Mouse (Mus musculus) mesoderm, embryonic 11.5 days (tissue): ENCODE measurements around the gene Gm48551.
A peak's percentile ranks its signal among the peaks of the same experiment; 100 is the strongest.

Experiments
- DNase-seq: peaks from one replicate; pipeline ENCODE4 v3.0.0-alpha.2; 2012; ENCODE audit warnings: low read depth, low spot score

Gm48551 gene

DNA sequence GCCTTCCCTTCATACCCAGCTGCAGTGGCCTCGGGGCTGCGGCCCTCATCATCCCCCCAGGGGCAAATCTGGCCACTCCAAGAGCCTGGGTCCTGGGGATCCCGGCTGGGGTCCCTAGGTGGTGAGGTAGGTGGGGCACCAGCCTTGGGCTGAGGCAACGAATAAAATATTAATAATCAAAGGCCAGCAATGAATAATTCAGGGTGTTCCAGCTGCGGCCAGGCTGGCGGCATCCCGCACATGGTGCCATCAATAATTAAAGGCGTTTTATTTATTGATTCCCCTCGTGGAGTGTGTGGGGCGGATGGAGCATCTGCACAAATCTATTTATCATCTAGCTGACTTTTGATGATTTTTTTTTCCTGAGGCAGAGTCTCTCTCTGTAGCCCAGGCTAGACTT lies 19.2 kb downstream of the Gm48551 start:
- DNase-seq, result no peak

- DNase-seq, result no peak
Observed at GRCm38 (mm10) chr10:81404082-81404481, 19.8 kb downstream of the Gm48551 start.

DNA sequence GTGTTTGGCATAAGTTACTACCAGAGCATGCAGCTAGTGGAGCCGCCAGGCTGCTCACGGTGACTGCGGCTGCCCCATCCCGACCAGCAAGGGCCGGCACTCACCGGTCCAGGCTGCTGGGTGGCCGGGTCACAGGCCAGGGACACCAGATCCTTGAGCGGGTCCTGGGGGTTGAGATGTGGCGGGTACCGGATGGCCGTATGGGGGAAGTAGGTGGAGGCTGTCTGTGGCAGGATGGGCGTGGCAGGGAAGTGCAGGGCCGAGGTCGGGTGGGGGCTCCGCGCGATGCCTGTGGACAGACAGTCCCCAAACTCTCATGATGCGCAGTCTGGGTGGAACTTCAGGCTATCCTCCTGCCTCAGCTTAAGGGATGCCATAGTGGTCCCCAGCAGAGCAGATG lies 20.5 kb downstream of the Gm48551 start:
- no peak for DNase-seq

- DNase-seq, result no peak
Observed at GRCm38 (mm10) chr10:81405588-81406201, 21.4 kb downstream of the Gm48551 start.

- DNase-seq, result no peak
Observed at GRCm38 (mm10) chr10:81406504-81407440, 22.5 kb downstream of the Gm48551 start.

- peak; percentile 81 for DNase-seq
Observed at GRCm38 (mm10) chr10:81407539-81408423, 23.5 kb downstream of the Gm48551 start.

- no peak for DNase-seq
Observed at GRCm38 (mm10) chr10:81408424-81408729, 24.1 kb downstream of the Gm48551 start.

DNA sequence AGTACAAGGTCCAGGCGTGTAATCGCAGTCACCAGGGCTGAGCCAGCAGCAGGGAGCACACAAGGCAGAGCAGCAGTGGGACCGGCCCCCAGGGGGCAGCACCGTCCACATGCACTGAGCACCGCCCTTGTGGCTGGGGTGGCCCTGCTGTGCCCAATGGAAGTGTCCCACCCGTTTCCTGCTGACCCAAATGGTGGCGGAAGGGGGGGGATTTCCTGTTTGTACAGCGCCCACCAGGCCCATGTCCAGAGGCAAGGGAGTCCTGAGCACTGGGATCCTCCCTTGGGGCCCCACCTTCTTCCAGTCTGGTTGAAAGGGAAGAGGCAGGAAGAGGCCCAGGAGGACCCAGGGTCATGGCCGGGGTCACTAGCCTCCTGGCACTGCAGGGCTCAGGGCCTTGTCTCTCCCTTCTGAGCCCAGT lies 24.6 kb downstream of the Gm48551 start:
- peak; percentile 79 for DNase-seq

GRCm38 (mm10) chr10:81409330-81409729 lies 25.1 kb downstream of the Gm48551 start:
- no peak for DNase-seq

DNA sequence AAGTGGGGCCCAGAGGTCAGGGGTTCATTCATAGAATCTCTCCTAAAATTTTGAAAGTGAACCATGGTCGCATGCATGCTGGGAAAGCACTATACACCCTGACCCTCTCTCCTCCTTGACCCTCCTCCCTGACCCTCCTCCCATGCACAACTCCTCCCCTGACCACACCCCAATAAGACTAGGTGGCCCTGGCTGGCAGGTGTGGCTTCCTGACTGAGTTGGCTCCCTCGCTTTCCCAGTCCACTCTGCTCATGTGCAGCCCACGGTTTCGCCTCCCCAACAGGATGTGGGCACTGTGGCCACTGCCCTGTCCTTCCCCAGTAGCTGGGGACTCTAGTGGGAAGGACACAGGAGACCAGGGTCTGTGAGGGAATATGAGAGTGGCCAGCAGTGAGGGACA lies 26.1 kb downstream of the Gm48551 start:
- no peak for DNase-seq

DNA sequence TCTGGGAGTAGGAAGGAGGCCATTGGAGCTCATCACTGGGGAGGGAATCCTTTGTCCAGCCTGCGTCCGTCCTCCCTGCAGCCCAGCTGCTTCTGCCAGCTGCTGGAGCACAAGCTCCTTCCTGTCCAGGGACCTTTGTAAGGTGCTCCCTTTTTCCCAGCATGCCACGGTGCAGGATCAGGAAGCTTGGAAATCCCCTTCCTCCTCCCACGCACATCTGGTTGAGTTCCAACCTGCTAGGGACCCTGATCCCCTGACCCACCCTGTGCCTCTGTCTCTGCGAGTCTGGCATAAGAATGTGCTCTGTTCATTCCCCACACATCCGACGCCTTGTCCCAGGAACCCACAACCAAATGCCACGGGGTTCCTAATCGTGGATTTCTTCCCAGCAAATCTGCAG lies 26.7 kb downstream of the Gm48551 start:
- no peak for DNase-seq

GRCm38 (mm10) chr10:81411471-81412400 lies 27.5 kb downstream of the Gm48551 start:
- no peak for DNase-seq

DNA sequence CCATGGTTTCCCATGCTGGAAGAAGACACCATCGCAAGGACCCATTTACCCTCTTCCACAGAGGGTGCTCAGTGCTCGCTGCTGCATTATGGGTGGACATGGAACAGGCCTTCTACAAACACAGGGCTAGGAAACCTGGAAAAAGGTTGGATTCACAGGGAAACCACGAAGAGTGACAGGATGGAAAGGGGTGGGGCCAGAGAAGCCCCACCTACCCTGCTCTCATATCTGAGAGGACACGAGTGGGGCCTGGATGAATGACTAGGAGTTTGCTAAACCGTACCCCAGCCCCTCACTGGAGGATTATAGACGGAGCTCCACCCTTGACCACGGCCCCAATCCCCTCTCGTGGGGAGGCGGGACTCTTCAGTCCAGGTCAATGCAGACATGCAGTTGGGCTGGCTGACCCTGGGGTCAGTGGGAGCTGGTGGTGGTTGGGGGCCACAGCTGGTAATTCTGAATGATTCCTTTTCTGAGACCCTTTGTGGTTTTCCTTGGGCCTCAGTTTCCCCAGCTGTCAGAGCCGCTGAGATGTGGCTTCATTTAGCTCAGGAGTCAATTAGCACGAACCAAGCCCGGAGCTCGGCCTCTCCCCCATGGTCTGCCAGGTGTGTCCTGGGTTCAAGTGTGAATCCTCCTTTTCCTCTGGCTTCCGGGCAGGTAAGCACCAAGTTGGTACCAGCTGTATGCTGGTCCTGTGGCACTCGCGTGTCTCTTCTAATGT lies 28.5 kb downstream of the Gm48551 start:
- DNase-seq, result no peak

DNA sequence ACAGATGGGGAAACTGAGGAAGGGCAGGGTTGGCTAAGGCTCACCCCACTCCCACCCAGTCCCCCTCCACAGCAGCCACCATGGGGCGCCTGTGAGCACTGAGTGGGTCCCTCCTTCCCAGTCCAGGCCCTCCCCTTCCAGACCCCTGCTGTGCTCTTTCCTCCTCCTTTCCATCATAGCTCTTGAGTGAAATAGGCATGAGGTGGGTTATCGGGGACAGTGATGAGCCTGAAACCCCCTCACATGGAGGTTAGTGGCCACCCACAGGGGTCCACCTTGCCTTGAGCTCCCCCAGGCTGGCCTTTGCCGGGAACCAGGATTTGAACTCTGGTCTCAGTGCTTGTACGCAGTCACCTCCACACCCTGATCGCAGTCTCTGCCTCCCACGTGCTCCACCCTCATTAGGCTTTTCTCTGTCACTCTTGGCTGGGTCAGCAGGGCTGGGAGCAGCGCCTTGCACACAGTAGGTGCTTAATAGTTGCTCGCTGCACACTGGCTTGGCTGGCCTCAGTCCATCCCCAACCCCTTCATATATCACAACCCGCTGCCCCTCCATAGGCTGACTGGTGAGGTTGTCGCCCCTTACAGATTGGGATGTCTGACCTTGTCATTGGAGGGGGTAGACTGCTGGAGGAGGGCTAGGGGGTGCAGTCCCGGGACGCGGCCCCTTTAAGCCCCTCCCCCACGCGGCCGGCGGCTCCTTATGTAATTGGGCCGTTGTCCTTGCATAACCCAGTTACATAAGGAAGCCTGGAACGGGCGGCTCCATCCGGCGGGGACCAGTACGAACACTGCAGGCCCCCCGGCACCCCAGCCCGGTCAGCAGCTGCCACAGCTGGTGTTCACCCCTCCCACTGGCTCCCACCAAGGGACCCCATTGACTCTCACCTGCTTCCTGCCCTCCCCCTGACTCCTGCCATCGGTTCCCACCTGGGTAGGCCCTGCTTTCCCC lies 29.3 kb downstream of the Gm48551 start:
- DNase-seq, result peak; percentile 66

GRCm38 (mm10) chr10:81414682-81415081 lies 30.4 kb downstream of the Gm48551 start:
- peak; percentile 75 for DNase-seq

- no peak for DNase-seq
Observed at GRCm38 (mm10) chr10:81415146-81415545, 30.9 kb downstream of the Gm48551 start.

DNA sequence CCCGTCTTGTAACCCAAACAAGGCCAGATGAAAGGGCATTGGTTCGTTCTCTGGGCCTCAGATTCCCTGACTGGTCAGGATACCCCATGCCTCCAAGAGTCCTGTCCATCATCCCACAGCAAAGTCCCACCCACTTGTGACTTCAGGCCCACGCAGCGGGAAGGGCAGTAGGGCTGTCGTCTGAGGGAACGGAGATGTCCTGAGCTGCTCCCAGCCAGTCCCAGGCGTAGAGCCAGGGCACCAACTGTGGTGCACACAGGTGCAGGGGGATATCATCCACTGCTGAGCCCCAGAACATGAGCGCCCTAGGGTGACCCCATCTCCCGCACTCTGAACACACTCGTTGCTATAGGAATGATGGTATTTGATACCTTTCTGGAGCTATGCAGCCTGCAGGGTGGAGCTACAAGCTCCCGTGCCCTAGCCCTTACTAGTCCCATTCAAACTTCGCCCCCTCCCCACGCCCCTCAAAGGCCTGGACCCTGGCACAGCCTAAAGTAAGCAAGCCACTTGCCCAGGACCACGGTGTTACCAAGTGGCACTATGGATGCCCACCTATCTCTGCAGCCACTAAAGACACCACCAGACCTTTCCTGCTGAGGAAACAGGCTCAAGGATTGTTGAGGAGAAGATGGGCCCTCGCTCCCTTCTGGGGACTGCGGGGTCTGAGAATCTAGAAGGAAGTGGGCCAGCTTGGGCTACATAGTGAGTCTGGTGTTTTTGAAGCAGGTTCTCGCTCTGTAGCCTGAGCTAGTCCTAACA lies 31.5 kb downstream of the Gm48551 start:
- no peak for DNase-seq

DNA sequence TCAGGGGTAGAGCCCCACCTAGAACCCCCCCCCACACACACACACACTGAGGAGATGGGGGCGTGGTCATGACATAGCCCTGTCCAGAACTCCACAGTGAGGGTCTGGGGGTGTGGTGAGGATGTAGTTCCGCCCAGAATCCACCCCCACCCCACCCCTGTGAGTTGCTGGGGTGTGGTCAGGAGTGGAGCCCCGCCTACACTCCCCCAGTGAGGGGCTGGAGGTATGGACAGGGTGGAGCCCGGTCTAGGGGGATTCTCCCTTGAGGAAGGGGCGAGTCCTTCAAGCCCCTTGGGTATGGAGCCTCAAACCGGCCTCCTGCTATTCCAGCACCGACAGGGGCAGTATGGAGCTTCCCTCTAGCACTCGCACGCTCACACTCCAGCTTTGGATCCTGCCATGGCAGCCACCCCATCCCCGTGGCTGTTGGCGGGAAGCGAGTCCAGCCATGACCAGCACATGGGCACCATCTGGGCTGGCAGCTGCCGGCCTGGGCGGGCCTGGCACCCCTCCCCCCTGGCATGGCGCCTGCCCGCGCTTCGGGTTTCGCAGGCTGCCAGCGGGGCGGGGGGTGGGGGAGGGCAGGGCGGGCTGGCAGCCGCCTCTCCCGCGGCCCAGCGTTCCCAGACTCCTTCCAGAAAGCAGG lies 32.4 kb downstream of the Gm48551 start:
- peak; percentile 80 for DNase-seq
